Mouse (Mus musculus) intestine, postnatal 0 days (tissue): ENCODE results near the gene Nudt9. TPM values are rescaled to one million over a fixed set of nuclear protein-coding genes. Genes with fewer than 3 reads are reported as not detected.

Source experiments
- ATAC-seq: fragments of 200-750 bp; cut with Nextera tagmentation; 2 replicates; pipeline ENCODE4 v1.8.0; 2017; ENCODE audit warnings: mild to moderate bottlenecking, moderate TSS enrichment, moderate library complexity
- H3K27ac ChIP-seq: fragments of 300-500 bp; sonication (generic); 2 replicates; pipeline ENCODE4 v1.5.1; 2014; ENCODE audit warnings: mild to moderate bottlenecking, low read depth, low read length, moderate library complexity
- H3K27me3 ChIP-seq: fragments of 300-500 bp; sonication (generic); replicated peaks from 2 replicates; pipeline ENCODE4 v1.6.1; 2014; ENCODE audit warnings: low read length, mixed read lengths; ENCODE audit not compliant: control insufficient read depth, insufficient read depth
- H3K36me3 ChIP-seq: fragments of 300-500 bp; sonication (generic); 2 replicates; pipeline ENCODE4 v1.6.1; 2014; ENCODE audit warnings: mild to moderate bottlenecking, moderate library complexity; ENCODE audit not compliant: control insufficient read depth, insufficient read depth
- H3K4me1 ChIP-seq: fragments of 300-500 bp; sonication (generic); replicated peaks from 2 replicates; pipeline ENCODE4 v1.6.1; 2014; ENCODE audit warnings: antibody characterized with exemption, low read length, mixed read lengths; ENCODE audit not compliant: control insufficient read depth, insufficient read depth
- H3K4me2 ChIP-seq: fragments of 300-500 bp; sonication (generic); replicated peaks from 2 replicates; pipeline ENCODE4 v1.6.1; 2014; ENCODE audit warnings: low read depth, mild to moderate bottlenecking, moderate library complexity
- H3K4me3 ChIP-seq: fragments of 300-500 bp; sonication (generic); 2 replicates; pipeline ENCODE4 v1.5.1; 2014; ENCODE audit warnings: low read depth, low read length
- H3K9ac ChIP-seq: fragments of 300-500 bp; sonication (generic); 2 replicates; pipeline ENCODE4 v1.6.1; 2014; ENCODE audit warnings: mild to moderate bottlenecking, low read depth, low read length
- H3K9me3 ChIP-seq: fragments of 300-500 bp; sonication (generic); 2 replicates; pipeline ENCODE4 v1.6.1; 2016; ENCODE audit warnings: mixed run types; ENCODE audit not compliant: control insufficient read depth
- CTCF ChIP-seq: sonication (generic); IDR thresholded peaks from 2 replicates; pipeline ENCODE4 v1.5.1; 2016; ENCODE audit warnings: low read depth, mild to moderate bottlenecking, control low read depth, antibody characterized with exemption, moderate library complexity
- WGBS: fragments of 180-500 bp; shearing (Covaris S2); extraction: QIAGEN DNeasy Blood & Tissue Kit; methylation state at CpG from one replicate; pipeline ENCODE4 v1.1.7; 2014; 5-methylcytosine and 5-hydroxymethylcytosine counted together
- microRNA-seq: library from miRNA; unstranded; fragments of <30 nt; microRNA quantifications from one replicate; pipeline ENCODE4, GENCODE M21; 2016
- polyA plus RNA-seq: library from polyadenylated mRNA; unstranded; fragments of >200 nt; fragmentation: Nextera tagmentation; extraction: Ambion mirVana; gene quantifications from 2 replicates; pipeline ENCODE4 v1.2.1, GENCODE M21; 2015

Nudt9 gene
- polyA plus RNA-seq, 1 experiment from 2014 or later = 81.1 TPM

- TF ChIP-seq CTCF = no peak
- Histone ChIP-seq H3K4me3 (no peak overlapping the region), H3K4me1 (no peaks in the 10 kb centered on the region), H3K4me2 (peak overlapping the region; percentile 56), H3K9me3 (no peaks in the 10 kb centered on the region), H3K27me3 (no peaks in the 10 kb centered on the region), H3K27ac (0 out of 2 replicates have a peak overlapping the region, but pooled peaks have one; percentile 29), H3K9ac (no peak overlapping the region), H3K36me3 (no peaks in the 10 kb centered on the region)
- WGBS = 56% methylated on average over 9 of the region's 9 CpGs
- no peak for ATAC-seq
Observed at GRCm38 (mm10) chr5:104110171-104110920, 64.2 kb downstream of the Nudt9 start.

- 14% methylated on average over 9 of the region's 9 CpGs for WGBS
- Histone ChIP-seq H3K36me3 (no peaks in the 10 kb centered on the region), H3K4me1 (no peaks in the 10 kb centered on the region), H3K4me3 (peak overlapping the region; percentile 25), H3K4me2 (peak overlapping the region; percentile 56), H3K27me3 (no peaks in the 10 kb centered on the region), H3K9me3 (no peaks in the 10 kb centered on the region), H3K9ac (peak overlapping the region; percentile 7; the same call in 1 of the 2 replicates), H3K27ac (no peak overlapping the region; the same call in 1 of the 2 replicates)
- TF ChIP-seq CTCF = no peak
- no peak for ATAC-seq
Observed at GRCm38 (mm10) chr5:104112016-104112415, 65.9 kb downstream of the Nudt9 start.

DNA sequence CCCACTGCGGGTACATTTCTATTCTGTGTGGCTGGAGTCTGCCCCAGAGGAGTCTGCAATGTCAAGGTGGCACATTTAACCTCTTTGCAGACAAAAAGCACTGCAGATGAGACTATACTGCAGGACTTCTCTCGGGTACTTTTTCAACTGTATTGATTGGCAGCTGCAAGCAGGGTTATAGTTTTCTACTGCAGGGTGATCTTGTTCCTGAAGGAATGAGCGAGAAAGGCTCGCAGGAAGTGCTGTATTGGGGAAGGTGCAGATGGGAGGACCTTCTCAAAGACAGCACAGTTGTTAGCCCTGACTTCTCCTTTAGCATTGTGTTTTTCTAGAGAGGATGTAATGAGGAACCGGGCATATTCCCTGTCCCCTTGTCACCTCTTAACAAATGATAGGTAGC lies 66.4 kb downstream of the Nudt9 start:
- WGBS = 36% methylated on average over 5 of the region's 5 CpGs
- no peak overlapping the region; the same call in 1 of the 2 replicates for H3K9ac ChIP-seq
- no peak overlapping the region; the same call in 1 of the 2 replicates for H3K27ac ChIP-seq
- no peak for ATAC-seq
- H3K9me3 ChIP-seq = no peaks in the 10 kb centered on the region
- peak overlapping the region; percentile 25 for H3K4me3 ChIP-seq
- peak overlapping the region; percentile 56 for H3K4me2 ChIP-seq
- no peaks in the 10 kb centered on the region for H3K27me3 ChIP-seq
- no peaks in the 10 kb centered on the region for H3K4me1 ChIP-seq
- H3K36me3 ChIP-seq = no peaks in the 10 kb centered on the region
- no peak for TF ChIP-seq CTCF

- Histone ChIP-seq H3K27me3 (no peaks in the 10 kb centered on the region), H3K9me3 (no peaks in the 10 kb centered on the region), H3K4me2 (peak within 1 kb of the TSS; percentile 56), H3K9ac (no peak within 1 kb of the TSS; the same call in 1 of the 2 replicates), H3K27ac (peak within 1 kb of the TSS; percentile 29; the same call in 1 of the 2 replicates), H3K4me3 (peak within 1 kb of the TSS; percentile 25), H3K4me1 (no peaks in the 10 kb centered on the region), H3K36me3 (no peaks in the 10 kb centered on the region)
- WGBS = 50% methylated on average over 15 of the region's 15 CpGs
- no peak for TF ChIP-seq CTCF
- no peak for ATAC-seq
Observed at GRCm38 (mm10) chr5:104113491-104114172, 67.5 kb downstream of the Nudt9 start, which contains the start of gene Sparcl1. Gene Sparcl1 (minus strand): TSS chr5:104113733.

Small RNA genes within 50 kb of the gene (microRNA-seq; reads per million reads assigned to microRNA genes)
- gene Mir5619 = 2.4 reads per million

Other genes with a start within 250 kb of the Nudt9 start
- 4.3 and 4.6 TPM in 2 replicates for gene Klhl8, start 135.0 kb upstream of the Nudt9 start, polyA plus RNA-seq
- gene Hsd17b13, start 68.9 kb upstream of the Nudt9 start, polyA plus RNA-seq = 76.5 and 78.0 TPM in 2 replicates
- 48.7 and 55.3 TPM in 2 replicates for gene Hsd17b11, start 24.4 kb upstream of the Nudt9 start, polyA plus RNA-seq
- 1.1 and 1.5 TPM in 2 replicates for gene Gm17660, start 31.3 kb downstream of the Nudt9 start, polyA plus RNA-seq
- 158 and 165 TPM in 2 replicates for gene Sparcl1, start 67.4 kb downstream of the Nudt9 start, polyA plus RNA-seq
- gene Dspp, start 124.4 kb downstream of the Nudt9 start, polyA plus RNA-seq = not detected in 2 replicates
- gene Dmp1, start 156.3 kb downstream of the Nudt9 start, polyA plus RNA-seq = 0.30 and 0.34 TPM in 2 replicates